Mouse (Mus musculus) embryonic facial prominence, embryonic 13.5 days (tissue): ENCODE results near the gene Olfr1141. TPM values are rescaled to one million over a fixed set of nuclear protein-coding genes. Genes with fewer than 3 reads are reported as not detected.

Source experiments
- ATAC-seq: fragments of 200-750 bp; cut with Nextera tagmentation; 2 replicates; pipeline ENCODE4 v1.8.0; 2017; ENCODE audit warnings: low read depth; ENCODE audit not compliant: insufficient number of reproducible peaks, insufficient read depth, low FRiP score, low TSS enrichment
- H3K27ac ChIP-seq: fragments of 300-500 bp; sonication (generic); 2 replicates; pipeline ENCODE4 v1.5.1; 2015; ENCODE audit warnings: moderate library complexity, mild to moderate bottlenecking, inconsistent platforms
- H3K27me3 ChIP-seq: fragments of 300-500 bp; sonication (generic); 2 replicates; pipeline ENCODE4 v1.6.1; 2015; ENCODE audit warnings: mild to moderate bottlenecking, inconsistent platforms
- H3K36me3 ChIP-seq: fragments of 300-500 bp; sonication (generic); 2 replicates; pipeline ENCODE4 v1.6.1; 2015; ENCODE audit warnings: mild to moderate bottlenecking, inconsistent platforms
- H3K4me1 ChIP-seq: fragments of 300-500 bp; sonication (generic); 2 replicates; pipeline ENCODE4 v1.6.1; 2015; ENCODE audit warnings: inconsistent platforms
- H3K4me2 ChIP-seq: fragments of 300-500 bp; sonication (generic); 2 replicates; pipeline ENCODE4 v1.6.1; 2015; ENCODE audit warnings: moderate library complexity, mild to moderate bottlenecking, inconsistent platforms
- H3K4me3 ChIP-seq: fragments of 300-500 bp; sonication (generic); 2 replicates; pipeline ENCODE4 v1.5.1; 2015; ENCODE audit warnings: mild to moderate bottlenecking, inconsistent platforms
- H3K9ac ChIP-seq: fragments of 300-500 bp; sonication (generic); 2 replicates; pipeline ENCODE4 v1.6.1; 2015; ENCODE audit warnings: mild to moderate bottlenecking, inconsistent platforms
- H3K9me3 ChIP-seq: fragments of 300-500 bp; sonication (generic); 2 replicates; pipeline ENCODE4 v1.6.1; 2016; ENCODE audit warnings: inconsistent platforms
- whole genome bisulfite sequencing: fragments of 180-500 bp; shearing (Covaris S2); methylation state at CpG from one replicate; pipeline ENCODE4 v1.1.7; 2015; ENCODE audit warnings: mixed read lengths; 5-methylcytosine and 5-hydroxymethylcytosine counted together
- polyA plus RNA-seq: library from polyadenylated mRNA; unstranded; fragments of >200 nt; fragmentation: Nextera tagmentation; extraction: Ambion mirVana; gene quantifications from 2 replicates; pipeline ENCODE4 v1.2.1, GENCODE M21; 2015

The Olfr1141 gene
- not detected in 2 replicates for polyA plus RNA-seq

DNA sequence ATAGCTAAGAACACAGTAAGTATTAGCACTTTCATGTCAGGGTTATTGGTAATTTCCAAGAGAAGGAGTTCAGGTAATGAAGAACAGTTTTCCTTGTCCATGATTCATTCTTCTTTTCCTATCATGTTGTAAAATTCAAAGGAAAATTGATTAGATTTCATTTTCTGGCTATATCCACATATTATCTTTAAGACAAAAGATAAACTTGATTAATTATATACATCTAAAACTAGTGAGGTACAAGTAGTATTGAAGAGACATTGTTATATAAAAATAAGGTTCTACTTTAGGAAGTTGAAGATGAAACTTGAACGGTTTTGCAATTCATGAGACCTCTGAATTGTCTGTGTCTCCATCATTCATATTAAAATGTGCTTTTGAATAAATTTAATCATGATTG, at the start of gene Olfr1141:
Olfr1141 (minus strand) TSS at position 101 of the 400 bp plus-strand sequence.
- H3K4me2 ChIP-seq = no peak within 1 kb of the TSS
- ATAC-seq = no peak
- H3K9me3 ChIP-seq = no peaks in the 10 kb centered on the region
- H3K27ac ChIP-seq = no peak within 1 kb of the TSS
- no peaks in the 10 kb centered on the region for H3K36me3 ChIP-seq
- H3K27me3 ChIP-seq = no peaks in the 10 kb centered on the region
- no peak within 1 kb of the TSS for H3K4me3 ChIP-seq
- WGBS = 83% methylated on average over 1 of the region's 1 CpGs
- H3K9ac ChIP-seq = no peak within 1 kb of the TSS
- no peaks in the 10 kb centered on the region for H3K4me1 ChIP-seq

DNA sequence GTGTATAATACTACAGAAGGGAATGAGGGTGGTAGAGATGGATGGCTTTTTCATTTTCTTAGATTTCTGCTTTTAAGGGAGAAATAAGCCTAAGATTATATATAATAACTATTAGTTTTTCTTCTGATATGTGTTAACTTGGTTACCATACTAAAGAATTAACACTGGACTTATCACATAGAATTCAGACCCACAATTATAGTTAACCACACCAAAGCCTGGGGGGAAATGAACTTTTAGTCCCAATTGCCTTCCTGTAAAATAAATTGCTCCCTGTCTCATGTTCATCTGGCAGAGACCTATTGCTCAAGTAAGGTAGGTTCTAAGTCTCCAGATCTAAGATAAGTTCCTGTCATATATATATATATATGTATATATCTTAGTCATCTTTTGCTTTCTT, 46.5 kb upstream of the Olfr1141 start, which contains the start of gene Olfr1143:
Olfr1143 (plus strand) TSS at position 301 of the 400 bp plus-strand sequence.
- Histone ChIP-seq H3K36me3 (no peaks in the 10 kb centered on the region), H3K4me3 (no peak within 1 kb of the TSS), H3K9me3 (no peaks in the 10 kb centered on the region), H3K4me2 (no peak within 1 kb of the TSS), H3K4me1 (no peaks in the 10 kb centered on the region), H3K27ac (no peak within 1 kb of the TSS), H3K9ac (no peak within 1 kb of the TSS), H3K27me3 (no peaks in the 10 kb centered on the region)
- no peak for ATAC-seq

DNA sequence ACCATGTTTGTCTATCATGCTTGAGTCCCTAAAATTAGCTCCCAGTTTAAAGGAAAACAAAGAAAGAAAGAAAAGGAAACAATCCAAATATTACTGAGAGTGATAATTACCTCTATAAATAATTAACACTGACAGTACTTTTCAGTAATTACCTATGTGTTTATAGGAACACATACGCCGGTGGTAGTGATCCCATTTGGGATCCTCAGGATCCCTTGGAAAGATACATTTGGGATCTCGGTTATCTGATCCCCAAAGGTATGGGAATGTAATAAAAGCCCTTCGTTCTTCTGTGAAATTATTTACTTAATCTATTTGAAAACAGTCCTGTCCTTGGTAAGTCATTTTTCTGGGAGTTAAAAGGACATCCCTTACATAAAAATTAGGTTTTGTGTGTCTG, 25.4 kb upstream of the Olfr1141 start, which contains the start of gene Olfr152:
Olfr152 (plus strand) TSS at position 301 of the 400 bp plus-strand sequence.
- Histone ChIP-seq H3K4me3 (no peak within 1 kb of the TSS), H3K4me2 (no peak within 1 kb of the TSS), H3K4me1 (no peaks in the 10 kb centered on the region), H3K27me3 (no peaks in the 10 kb centered on the region), H3K27ac (no peak within 1 kb of the TSS), H3K9ac (no peak within 1 kb of the TSS), H3K9me3 (no peaks in the 10 kb centered on the region), H3K36me3 (no peaks in the 10 kb centered on the region)
- no peak for ATAC-seq
- 79% methylated on average over 4 of the region's 4 CpGs for WGBS

DNA sequence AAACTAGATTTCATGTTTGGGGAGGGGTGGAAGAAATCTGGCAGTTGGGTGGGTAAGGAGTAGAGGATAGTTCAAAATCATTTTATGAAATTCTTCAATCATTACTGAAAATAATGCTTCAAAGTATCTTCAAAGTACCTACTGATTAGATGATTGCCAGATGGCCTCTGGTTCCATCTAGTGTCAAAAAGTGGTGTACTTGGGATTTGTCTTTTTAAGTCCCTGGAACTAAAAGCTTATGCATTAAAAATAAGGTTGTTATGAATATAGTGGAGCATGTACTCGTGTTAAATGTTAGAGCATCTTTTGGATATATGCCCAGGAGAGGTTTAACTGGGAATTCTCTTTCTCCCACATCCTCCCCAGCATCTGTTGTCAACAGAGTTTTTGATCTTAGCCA, 22.4 kb upstream of the Olfr1141 start:
- H3K27ac ChIP-seq = no peak overlapping the region
- H3K4me1 ChIP-seq = no peaks in the 10 kb centered on the region
- no peaks in the 10 kb centered on the region for H3K27me3 ChIP-seq
- no peak overlapping the region for H3K9ac ChIP-seq
- no peak overlapping the region for H3K4me2 ChIP-seq
- H3K4me3 ChIP-seq = no peak overlapping the region
- H3K9me3 ChIP-seq = no peaks in the 10 kb centered on the region
- 48% methylated on average over 1 of the region's 1 CpGs for WGBS
- H3K36me3 ChIP-seq = no peaks in the 10 kb centered on the region
- ATAC-seq = no peak

DNA sequence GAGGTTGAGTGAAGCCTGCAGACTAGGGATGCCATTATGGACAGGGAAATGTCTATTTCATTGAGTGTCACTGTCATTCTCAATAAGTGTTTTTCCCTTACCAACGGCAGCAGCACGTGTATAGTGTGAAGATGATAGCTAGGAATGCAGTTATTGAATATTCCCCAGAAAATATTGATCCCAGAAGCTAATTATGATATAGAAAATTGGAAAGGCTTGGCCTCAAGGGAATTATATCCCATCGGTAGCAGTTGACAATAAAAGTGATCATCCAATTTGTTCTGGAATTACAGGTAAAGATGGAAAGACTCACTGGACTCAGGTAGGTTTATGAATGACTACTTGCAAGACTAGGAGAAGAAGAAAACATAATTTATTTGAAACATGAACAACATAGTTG, 10.3 kb downstream of the Olfr1141 start, which contains the start of gene Olfr1140:
Olfr1140 (plus strand) TSS at position 301 of the 400 bp plus-strand sequence.
- Histone ChIP-seq H3K9ac (no peak within 1 kb of the TSS), H3K9me3 (no peaks in the 10 kb centered on the region), H3K36me3 (no peaks in the 10 kb centered on the region), H3K4me2 (no peak within 1 kb of the TSS), H3K27ac (no peak within 1 kb of the TSS), H3K27me3 (no peaks in the 10 kb centered on the region), H3K4me1 (no peaks in the 10 kb centered on the region), H3K4me3 (no peak within 1 kb of the TSS)
- no peak for ATAC-seq
- WGBS = 78% methylated on average over 3 of the region's 3 CpGs

DNA sequence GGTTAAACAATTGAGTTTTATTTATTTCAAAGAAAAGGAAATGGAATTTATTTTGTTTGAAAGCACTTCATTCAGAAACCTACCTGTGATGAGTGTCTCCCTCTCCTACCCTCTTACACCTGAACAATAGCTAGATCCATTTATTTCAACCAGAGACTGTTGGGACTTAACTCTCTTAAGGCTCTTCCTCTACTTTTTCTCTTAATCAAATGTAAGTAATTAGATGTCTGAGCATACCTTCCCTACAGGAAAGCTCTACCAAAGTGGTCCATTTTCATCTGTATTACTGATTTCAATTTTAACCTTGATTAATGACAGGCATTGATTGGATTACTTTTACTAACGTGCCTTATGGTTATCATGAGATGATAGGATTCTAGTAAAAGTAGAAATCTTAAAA, 13.9 kb downstream of the Olfr1141 start, which contains the start of gene Olfr1138:
Olfr1138 (minus strand) TSS at position 101 of the 400 bp plus-strand sequence.
- no peak for ATAC-seq
- no peaks in the 10 kb centered on the region for H3K36me3 ChIP-seq
- H3K4me3 ChIP-seq = no peak within 1 kb of the TSS
- 76% methylated on average over 1 of the region's 1 CpGs for WGBS
- no peak within 1 kb of the TSS for H3K27ac ChIP-seq
- H3K9me3 ChIP-seq = no peaks in the 10 kb centered on the region
- no peaks in the 10 kb centered on the region for H3K27me3 ChIP-seq
- H3K4me1 ChIP-seq = no peaks in the 10 kb centered on the region
- H3K4me2 ChIP-seq = no peak within 1 kb of the TSS
- H3K9ac ChIP-seq = no peak within 1 kb of the TSS

DNA sequence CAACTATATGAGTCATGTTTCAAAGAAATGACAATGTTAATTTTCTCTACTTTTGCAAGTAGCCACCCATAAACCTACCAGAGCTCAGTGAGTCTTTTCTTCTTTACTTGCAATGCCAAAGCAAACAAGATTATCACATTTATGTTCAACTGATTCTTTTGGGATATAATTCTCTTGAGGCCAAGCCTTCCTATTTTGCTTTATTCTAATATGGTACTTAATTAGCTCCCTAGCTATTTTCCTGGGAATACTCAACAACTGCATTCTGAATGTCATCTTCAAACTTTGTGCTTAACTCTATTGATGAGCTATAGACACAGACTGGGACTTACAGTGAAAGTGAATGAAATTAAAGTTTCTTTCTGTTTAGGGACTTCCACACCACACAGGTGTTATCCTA, 40.7 kb downstream of the Olfr1141 start, which contains the start of gene Olfr1137:
Olfr1137 (minus strand) TSS at position 101 of the 400 bp plus-strand sequence.
- H3K4me3 ChIP-seq = no peak within 1 kb of the TSS
- no peak within 1 kb of the TSS for H3K27ac ChIP-seq
- H3K36me3 ChIP-seq = no peaks in the 10 kb centered on the region
- no peaks in the 10 kb centered on the region for H3K9me3 ChIP-seq
- H3K9ac ChIP-seq = no peak within 1 kb of the TSS
- H3K4me2 ChIP-seq = no peak within 1 kb of the TSS
- H3K27me3 ChIP-seq = no peaks in the 10 kb centered on the region
- no peak for ATAC-seq
- no peaks in the 10 kb centered on the region for H3K4me1 ChIP-seq

Other genes starting within 250 kb of the Olfr1141 start
- gene Pramel6, start 247.4 kb downstream of the Olfr1141 start, polyA plus RNA-seq = not detected in 2 replicates
- gene Olfr153, start 222.2 kb downstream of the Olfr1141 start, polyA plus RNA-seq = not detected in 2 replicates
- gene Olfr1128, start 208.4 kb downstream of the Olfr1141 start, polyA plus RNA-seq = not detected in 2 replicates
- not detected in 2 replicates for gene Olfr1129, start 180.1 kb downstream of the Olfr1141 start, polyA plus RNA-seq
- not detected in 2 replicates for gene Olfr1130, start 147.8 kb downstream of the Olfr1141 start, polyA plus RNA-seq
- not detected in 2 replicates for gene Olfr1131, start 126.9 kb downstream of the Olfr1141 start, polyA plus RNA-seq
- gene Olfr1132, start 116.5 kb downstream of the Olfr1141 start, polyA plus RNA-seq = not detected in 2 replicates
- not detected in 2 replicates for gene Olfr1133, start 106.6 kb downstream of the Olfr1141 start, polyA plus RNA-seq
- not detected in 2 replicates for gene Olfr1134, start 95.5 kb downstream of the Olfr1141 start, polyA plus RNA-seq
- not detected in 2 replicates for gene Olfr1135, start 80.3 kb downstream of the Olfr1141 start, polyA plus RNA-seq
- not detected in 2 replicates for gene Olfr1136, start 60.0 kb downstream of the Olfr1141 start, polyA plus RNA-seq
- 0.29 TPM in 1 of 2 replicates, not detected in the other for gene Olfr1137, start 40.8 kb downstream of the Olfr1141 start, polyA plus RNA-seq
- not detected in 2 replicates for gene Olfr1138, start 14.0 kb downstream of the Olfr1141 start, polyA plus RNA-seq
- not detected in 2 replicates for gene Olfr1140, start 10.2 kb downstream of the Olfr1141 start, polyA plus RNA-seq
- not detected in 2 replicates for gene Olfr152, start 25.5 kb upstream of the Olfr1141 start, polyA plus RNA-seq
- not detected in 2 replicates for gene Olfr1143, start 46.6 kb upstream of the Olfr1141 start, polyA plus RNA-seq
- gene Olfr1145, start 55.8 kb upstream of the Olfr1141 start, polyA plus RNA-seq = not detected in 2 replicates
- gene Olfr1148, start 76.5 kb upstream of the Olfr1141 start, polyA plus RNA-seq = not detected in 2 replicates
- not detected in 2 replicates for gene Olfr1150-ps1, start 90.0 kb upstream of the Olfr1141 start, polyA plus RNA-seq
- not detected in 2 replicates for gene Olfr1151, start 101.9 kb upstream of the Olfr1141 start, polyA plus RNA-seq
- not detected in 2 replicates for gene Olfr1152, start 112.5 kb upstream of the Olfr1141 start, polyA plus RNA-seq
- not detected in 2 replicates for gene Olfr1153, start 141.0 kb upstream of the Olfr1141 start, polyA plus RNA-seq
- gene Olfr1154, start 151.2 kb upstream of the Olfr1141 start, polyA plus RNA-seq = not detected in 2 replicates
- gene Olfr1155, start 191.1 kb upstream of the Olfr1141 start, polyA plus RNA-seq = not detected in 2 replicates
- not detected in 2 replicates for gene Olfr1156, start 199.1 kb upstream of the Olfr1141 start, polyA plus RNA-seq
- not detected in 2 replicates for gene Olfr1157, start 214.3 kb upstream of the Olfr1141 start, polyA plus RNA-seq
- gene Olfr74, start 220.7 kb upstream of the Olfr1141 start, polyA plus RNA-seq = not detected in 2 replicates
- not detected in 2 replicates for gene Olfr1158, start 236.1 kb upstream of the Olfr1141 start, polyA plus RNA-seq